Mouse (Mus musculus) small intestine, adult 10 weeks (tissue): ENCODE results near the gene Rnf25. TPM values are rescaled to one million over a fixed set of nuclear protein-coding genes. Genes with fewer than 3 reads are reported as not detected.

Source experiments
- polyA plus RNA-seq: library from polyadenylated mRNA; stranded (reverse); fragments of 350-450 nt; fragmentation: Illumina TruSeq; extraction: RNeasy Lipid Tissue Mini Kit (QIAGEN cat#74804); gene quantifications from one replicate; pipeline ENCODE4 v1.2.3, GENCODE M21; 2014; ENCODE audit warnings: low replicate concordance

The Rnf25 gene
- polyA plus RNA-seq: 4.5 TPM

GRCm38 (mm10) chr1:74601267-74601962 lies at the start of gene Rnf25, which contains the start of gene Stk36:
Gene Rnf25, minus strand, starts transcription at chr1:74601397.
Gene Stk36, plus strand, starts transcription at chr1:74601445.

GRCm38 (mm10) chr1:74587773-74588445 lies 13.3 kb downstream of the Rnf25 start, which contains the start of the genes Zfp142 and Bcs1l:
Gene Zfp142, minus strand, starts transcription at chr1:74588246.
Gene Bcs1l, plus strand, starts transcription at chr1:74588289.

DNA sequence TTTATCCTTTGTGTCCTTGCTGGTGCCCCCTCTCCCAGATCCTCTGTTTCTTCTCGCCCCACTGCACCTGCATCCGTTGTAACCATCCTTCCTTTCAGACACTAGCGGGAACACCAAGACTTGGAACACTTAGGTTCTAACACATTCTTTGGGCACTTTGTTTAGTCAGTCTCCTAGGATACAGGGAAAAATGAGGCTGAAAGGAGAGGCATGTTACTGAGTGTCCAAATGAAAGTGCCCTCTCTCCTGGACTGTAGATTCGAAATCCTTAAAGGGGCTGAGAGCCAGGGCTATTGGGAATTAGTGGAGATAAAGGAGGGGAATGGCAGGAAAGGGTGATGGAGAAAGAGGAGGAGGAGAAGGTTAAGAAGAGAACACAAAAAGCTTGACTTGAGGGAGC lies 57.0 kb downstream of the Rnf25 start, which contains the start of gene Usp37:
Gene Usp37 (minus strand): TSS at position 101 of the 400 bp plus-strand sequence.

Other genes starting within 250 kb of the Rnf25 start
- 0.22 TPM for gene Catip, start 239.3 kb downstream of the Rnf25 start, polyA plus RNA-seq
- gene Slc11a1, start 226.2 kb downstream of the Rnf25 start, polyA plus RNA-seq: 1.8 TPM
- 8.2 TPM for gene Ctdsp1, start 209.9 kb downstream of the Rnf25 start, polyA plus RNA-seq
- gene Vil1, start 192.0 kb downstream of the Rnf25 start, polyA plus RNA-seq: 353 TPM
- 42.1 TPM for gene Cnot9, start 95.3 kb downstream of the Rnf25 start, polyA plus RNA-seq
- gene Plcd4, start 58.5 kb downstream of the Rnf25 start, polyA plus RNA-seq: not detected
- gene Usp37, start 57.1 kb downstream of the Rnf25 start, polyA plus RNA-seq: 15.0 TPM
- gene Zfp142, start 13.2 kb downstream of the Rnf25 start, polyA plus RNA-seq: 4.3 TPM
- gene Bcs1l, start 13.1 kb downstream of the Rnf25 start, polyA plus RNA-seq: 2.8 TPM
- gene Stk36, start within 50 bp of the Rnf25 start, polyA plus RNA-seq: not detected
- 17.1 TPM for gene Ttll4, start 60.3 kb upstream of the Rnf25 start, polyA plus RNA-seq
- gene Cyp27a1, start 112.2 kb upstream of the Rnf25 start, polyA plus RNA-seq: 12.9 TPM
- 0.22 TPM for gene Prkag3, start 147.8 kb upstream of the Rnf25 start, polyA plus RNA-seq
- not detected for gene Wnt6, start 170.5 kb upstream of the Rnf25 start, polyA plus RNA-seq
- not detected for gene Wnt10a, start 190.1 kb upstream of the Rnf25 start, polyA plus RNA-seq